Mouse (Mus musculus) CH12.LX (cell line): Measurements from ENCODE around the gene Zfp592. TPM values are rescaled to one million over a fixed set of nuclear protein-coding genes. Genes with fewer than 3 reads are reported as not detected.

ENCODE experiments used
- DNase-seq: peaks from one replicate; pipeline ENCODE4 v3.0.0-alpha.2; 2013; ENCODE audit errors: extremely low read depth
- H3K27ac ChIP-seq: 2 replicates; pipeline ENCODE4 v1.5.1; 2012; ENCODE audit warnings: low read depth, mild to moderate bottlenecking, control low read depth, moderate library complexity; ENCODE audit not compliant: insufficient read depth
- H3K27me3 ChIP-seq: replicated peaks from 2 replicates; pipeline ENCODE3; 2012; ENCODE audit warnings: inconsistent platforms
- H3K36me3 ChIP-seq, 2 experiments: replicated peaks in 1 of 2; 2 replicates each; pipeline versions ENCODE3 to v1.6.1; 2012; ENCODE audit warnings: inconsistent platforms in 1 of 2, low read length in 1 of 2, mild to moderate bottlenecking in 1 of 2, mixed read lengths in 1 of 2, moderate library complexity in 1 of 2; ENCODE audit not compliant: control insufficient read depth in 1 of 2, insufficient read depth in 1 of 2
- H3K4me1 ChIP-seq, 2 experiments: 2 replicates each; pipeline ENCODE4 v1.6.1; 2012; ENCODE audit warnings: inconsistent platforms in 1 of 2, moderate library complexity in 1 of 2; ENCODE audit not compliant: insufficient read depth in 2 of 2, control insufficient read depth in 1 of 2
- H3K4me2 ChIP-seq: 2 replicates; pipeline ENCODE4 v1.6.1; 2012; ENCODE audit warnings: low read depth, mild to moderate bottlenecking, control low read depth; ENCODE audit not compliant: poor library complexity, insufficient read depth, severe bottlenecking
- H3K4me3 ChIP-seq, 3 experiments: fragments of 150-350 bp in 1 of 3; sonication (generic) in 1 of 3; replicated peaks in 1 of 3; 2 replicates each; pipeline versions ENCODE3 to v1.5.1; 2011 to 2012; ENCODE audit warnings: low read depth in 2 of 3, low read length in 2 of 3, mild to moderate bottlenecking in 2 of 3, moderate library complexity in 2 of 3, control low read depth in 1 of 3, improper control_type of control experiment in 1 of 3, inconsistent platforms in 1 of 3, mixed read lengths in 1 of 3; ENCODE audit not compliant: poor library complexity in 1 of 3
- H3K79me2 ChIP-seq: replicated peaks from 2 replicates; pipeline ENCODE4 v1.6.1; 2012; ENCODE audit warnings: mild to moderate bottlenecking, moderate library complexity; ENCODE audit not compliant: control insufficient read depth, poor library complexity, insufficient read depth, severe bottlenecking; ENCODE audit errors: extremely low read depth
- H3K9ac ChIP-seq: 2 replicates; pipeline ENCODE4 v1.6.1; 2012; ENCODE audit warnings: low read depth, mild to moderate bottlenecking, control low read depth, moderate library complexity; ENCODE audit not compliant: insufficient read depth
- H3K9me3 ChIP-seq: replicated peaks from 2 replicates; pipeline ENCODE3; 2012; ENCODE audit warnings: low read length, inconsistent platforms, mixed read lengths
- CHD1 ChIP-seq: IDR thresholded peaks from 2 replicates; pipeline ENCODE4 v1.6.1; 2012; ENCODE audit warnings: low read depth, low read length, improper control_type of control experiment, inconsistent platforms
- CTCF ChIP-seq, 2 experiments: IDR thresholded peaks in 1 of 2; conservative IDR thresholded peaks in 1 of 2; 2 replicates each; pipeline ENCODE4 v1.5.1; 2011 to 2012; ENCODE audit warnings: low read depth in 2 of 2, low read length in 2 of 2, improper control_type of control experiment in 1 of 2, inconsistent platforms in 1 of 2, mild to moderate bottlenecking in 1 of 2, moderate library complexity in 1 of 2
- E2F4 ChIP-seq: IDR thresholded peaks from 2 replicates; pipeline ENCODE4 v1.6.1; 2011; ENCODE audit warnings: low read depth, low read length, improper control_type of control experiment; ENCODE audit not compliant: insufficient replicate concordance
- EP300 ChIP-seq: IDR thresholded peaks from 2 replicates; pipeline ENCODE4 v1.6.1; 2011; ENCODE audit warnings: low read length, improper control_type of control experiment
- ETS1 ChIP-seq: conservative IDR thresholded peaks from 2 replicates; pipeline ENCODE4 v1.6.1; 2012; ENCODE audit warnings: low read depth, mild to moderate bottlenecking, inconsistent platforms, low read length, improper control_type of control experiment, moderate library complexity
- HCFC1 ChIP-seq: IDR thresholded peaks from 2 replicates; pipeline ENCODE4 v1.6.1; 2012; ENCODE audit warnings: low read depth, mild to moderate bottlenecking, inconsistent platforms, low read length, improper control_type of control experiment
- IRF4 ChIP-seq: IDR thresholded peaks from 2 replicates; pipeline ENCODE4 v1.6.1; 2014; ENCODE audit warnings: low read depth, mild to moderate bottlenecking, inconsistent platforms, low read length, improper control_type of control experiment
- JUND ChIP-seq: conservative IDR thresholded peaks from 2 replicates; pipeline ENCODE4 v1.6.1; 2011; ENCODE audit warnings: low read depth, low read length, improper control_type of control experiment
- KAT2A ChIP-seq: IDR thresholded peaks from 2 replicates; pipeline ENCODE4 v1.6.1; 2012; ENCODE audit warnings: low read length, improper control_type of control experiment, inconsistent platforms; ENCODE audit not compliant: insufficient replicate concordance
- MAFK ChIP-seq: IDR thresholded peaks from 2 replicates; pipeline ENCODE4 v1.6.1; 2011; ENCODE audit warnings: low read length, improper control_type of control experiment; ENCODE audit not compliant: insufficient replicate concordance
- MAX ChIP-seq: IDR thresholded peaks from 2 replicates; pipeline ENCODE4 v1.6.1; 2011; ENCODE audit warnings: low read length, improper control_type of control experiment
- MAZ ChIP-seq: IDR thresholded peaks from 2 replicates; pipeline ENCODE4 v1.6.1; 2012; ENCODE audit warnings: low read depth, mild to moderate bottlenecking, inconsistent platforms, low read length, improper control_type of control experiment, moderate library complexity
- MEF2A ChIP-seq: IDR thresholded peaks from 2 replicates; pipeline ENCODE4 v1.6.1; 2014; ENCODE audit warnings: low read depth, mild to moderate bottlenecking, inconsistent platforms, low read length, improper control_type of control experiment, borderline replicate concordance
- MXI1 ChIP-seq: IDR thresholded peaks from 2 replicates; pipeline ENCODE4 v1.6.1; 2011; ENCODE audit warnings: mild to moderate bottlenecking, low read depth, low read length, improper control_type of control experiment
- MYC ChIP-seq: IDR thresholded peaks from 2 replicates; pipeline ENCODE4 v1.6.1; 2011; ENCODE audit warnings: low read depth, mild to moderate bottlenecking, improper control_type of control experiment, low read length
- NELFE ChIP-seq: IDR thresholded peaks from 2 replicates; pipeline ENCODE4 v1.6.1; 2011; ENCODE audit warnings: low read depth, low read length, improper control_type of control experiment
- PAX5 ChIP-seq: IDR thresholded peaks from 2 replicates; pipeline ENCODE4 v1.6.1; 2012; ENCODE audit warnings: low read length, inconsistent platforms, mixed read lengths
- POLR2AphosphoS2 ChIP-seq: IDR thresholded peaks from 2 replicates; pipeline ENCODE4 v1.6.1; 2011; ENCODE audit warnings: low read depth, low read length, improper control_type of control experiment
- RCOR1 ChIP-seq: conservative IDR thresholded peaks from 2 replicates; pipeline ENCODE4 v1.6.1; 2012; ENCODE audit warnings: low read depth, mild to moderate bottlenecking, inconsistent platforms, low read length, improper control_type of control experiment
- SMC3 ChIP-seq: IDR thresholded peaks from 2 replicates; pipeline ENCODE4 v1.6.1; 2011; ENCODE audit warnings: low read depth, low read length, improper control_type of control experiment
- TBP ChIP-seq: conservative IDR thresholded peaks from 2 replicates; pipeline ENCODE4 v1.6.1; 2011; ENCODE audit warnings: low read depth, low read length, improper control_type of control experiment
- USF1 ChIP-seq: IDR thresholded peaks from 2 replicates; pipeline ENCODE4 v1.6.1; 2014; ENCODE audit warnings: low read depth, mild to moderate bottlenecking, inconsistent platforms, low read length, improper control_type of control experiment
- USF2 ChIP-seq: conservative IDR thresholded peaks from 2 replicates; pipeline ENCODE4 v1.6.1; 2011; ENCODE audit warnings: low read depth, low read length, improper control_type of control experiment
- ZKSCAN1 ChIP-seq: IDR thresholded peaks from 2 replicates; pipeline ENCODE4 v1.6.1; 2012; ENCODE audit warnings: low read depth, inconsistent platforms, low read length, improper control_type of control experiment, borderline replicate concordance
- ZMIZ1 ChIP-seq: IDR thresholded peaks from 2 replicates; pipeline ENCODE4 v1.6.1; 2012; ENCODE audit warnings: low read depth, mild to moderate bottlenecking, inconsistent platforms, low read length, improper control_type of control experiment
- dilution Hi-C: fragments of 300-500 bp; cut with MboI; formaldehyde crosslinking; loops from 2 replicates; pipeline ENCODE4 v1.14.3; 2020; ENCODE audit warnings: low sequenced_read_pairs; ENCODE audit not compliant: extremely low pct_unique_long_range_greater_than_20kb, extremely low pct_ligation_motif_present
- in situ Hi-C: fragments of 300-500 bp; cut with MboI; formaldehyde crosslinking; loops from 3 replicates; pipeline ENCODE4 v1.14.3; 2019; ENCODE audit warnings: low sequenced_read_pairs, low pct_ligation_motif_present, low pct_unique_long_range_greater_than_20kb, mixed read lengths
- polyA plus RNA-seq: library from polyadenylated mRNA; unstranded; fragments of >175 nt; gene quantifications from 2 replicates; pipeline ENCODE4 v1.2.1, GENCODE M21; 2012; ENCODE audit warnings: low read depth; ENCODE audit not compliant: insufficient read length
- total RNA-seq, 2 experiments: library from RNA; depleted of rRNA; stranded (reverse); fragments of 300-350 nt in 1 of 2; fragments of >200 nt in 1 of 2; gene quantifications; 2 replicates each; pipeline ENCODE4 v1.2.3; 2012 to 2014

Gene Zfp592
- total and polyA plus RNA-seq, 3 experiments: 7.8 to 23.6 (median 10.1) TPM

- Histone ChIP-seq H3K36me3 (peaks cover 0 to 32% of the 10 kb centered on the region in 2 experiments), H3K9me3 (no peaks in the 10 kb centered on the region), H3K4me1 (peaks cover 17 to 76% of the 10 kb centered on the region in 2 experiments), H3K27me3 (no peaks in the 10 kb centered on the region), H3K27ac (no peak overlapping the region)
- in situ Hi-C loops: no loop called here
- dilution Hi-C loops: no loop called here
- TF ChIP-seq MAX: no peak
- no peak for TF ChIP-seq NELFE
- TF ChIP-seq ETS1: no peak
- no peak for TF ChIP-seq RCOR1
- no peak for TF ChIP-seq EP300
- no peak for TF ChIP-seq TBP
- TF ChIP-seq PAX5: no peak
- TF ChIP-seq IRF4: no peak
- no peak for TF ChIP-seq KAT2A
- TF ChIP-seq POLR2AphosphoS2: no peak
- TF ChIP-seq MXI1: no peak
- no peak for TF ChIP-seq MAFK
- no peak for TF ChIP-seq USF2
- no peak for TF ChIP-seq SMC3
- no peak for TF ChIP-seq MYC
- TF ChIP-seq JUND: no peak
- no peak for TF ChIP-seq MAZ
- no peak for TF ChIP-seq CTCF (conservative IDR thresholded peaks at IDR 0.05 in 1 of 2, IDR thresholded peaks at IDR 0.05 in 1 of 2; ENCODE audit: low read depth in 2 of 2, low read length in 2 of 2)
- TF ChIP-seq CHD1: no peak
- TF ChIP-seq, all 38 proteins: peak for 0
- no peak for DNase-seq
- Histone ChIP-seq H3K79me2 (peaks cover 67% of the 10 kb centered on the region), H3K4me2 (no peak overlapping the region), H3K9ac (no peak overlapping the region), H3K4me3 (no peak overlapping the region)
Measured at GRCm38 (mm10) chr7:81005969-81006368, 12.5 kb downstream of the Zfp592 start.

- TF ChIP-seq MXI1 (no peak), MAX (no peak), MEF2A (no peak), JUND (no peak), USF1 (no peak), CHD1 (no peak), SMC3 (no peak), E2F4 (no peak), CTCF (conservative IDR thresholded peaks at IDR 0.05 in 1 of 2, IDR thresholded peaks at IDR 0.05 in 1 of 2; ENCODE audit: low read depth in 2 of 2, low read length in 2 of 2) (no peak), MAZ (no peak), ZKSCAN1 (no peak), HCFC1 (no peak), ZMIZ1 (no peak)
- TF ChIP-seq, all 38 proteins: peak for 0
- DNase-seq: no peak
- dilution Hi-C loops (no loop called here), in situ Hi-C loops (no loop called here)
- Histone ChIP-seq H3K36me3 (peaks cover 15 to 48% of the 10 kb centered on the region in 2 experiments), H3K27me3 (no peaks in the 10 kb centered on the region), H3K9me3 (peaks cover 2% of the 10 kb centered on the region), H3K9ac (no peak overlapping the region), H3K27ac (no peak overlapping the region), H3K4me1 (peaks cover 14 to 53% of the 10 kb centered on the region in 2 experiments; a peak in 3 of 4 replicates), H3K4me3 (no peak overlapping the region), H3K4me2 (no peak overlapping the region), H3K79me2 (peaks cover 44% of the 10 kb centered on the region)
Measured at GRCm38 (mm10) chr7:81008285-81008684, 14.8 kb downstream of the Zfp592 start.
